Comparison of ENCODE assay signal across 9 mouse cellular contexts in genomic region chr10:33624131-33624879, GRCm38 (mm10). TPM values are rescaled to one million over a fixed set of nuclear protein-coding genes. Genes with fewer than 3 reads are reported as not detected.
DNase-seq lines count a peak whose midpoint lies in the region; ATAC-seq lines count a peak whose summit lies in the region.
"Had no signal": no experiment of that assay in that cellular context is flagged by ENCODE, and none has a peak within 500 bp of the region (broad histone marks: within the 10 kb centered on the region; RNA-seq: fewer than 3 reads in every experiment).

TSS of gene Clvs2 (minus strand) at chr10:33624769.

- H3K4me1 ChIP-seq in midbrain, embryonic 16.5 days (ENCODE audit: control insufficient read depth, insufficient read depth, low read length): peaks cover 25% of the 10 kb centered on the region

- WGBS in midbrain, embryonic 16.5 days: under 1% methylated on average over 35 of the region's 37 CpGs

- no peak for DNase-seq in cerebellum, adult 11 months
- DNase-seq in thymus, postnatal 4 days: peak; percentile 18
- no peak for DNase-seq in thymus, postnatal 10 days (ENCODE audit: low spot score in 2 of 2)
- DNase-seq in frontal cortex, postnatal 25 days (ENCODE audit: low spot score in 2 of 2): peak; percentile 70 to 84
- peak; percentile 81 to 85 for DNase-seq in layer of hippocampus, postnatal 14 days (ENCODE audit: low spot score in 2 of 2)
- DNase-seq in adipocyte (ENCODE audit: low spot score): no peak

- H3K9ac ChIP-seq in midbrain, embryonic 16.5 days (ENCODE audit: low read depth, low read length): peak within 1 kb of the TSS; percentile 92

- peak; percentile 74 for ATAC-seq in cerebellum, adult (ENCODE audit: insufficient number of reproducible peaks, low FRiP score, low TSS enrichment)
- peak; percentile 95 for ATAC-seq in midbrain, embryonic 16.5 days

- H3K27me3 ChIP-seq in midbrain, embryonic 16.5 days (ENCODE audit: control insufficient read depth, insufficient read depth, low read depth, low read length): no peaks in the 10 kb centered on the region

- H3K9me3 ChIP-seq in midbrain, embryonic 16.5 days (replicated peaks; ENCODE audit: control insufficient read depth, low read length, poor library complexity, severe bottlenecking): no peaks in the 10 kb centered on the region

- H3K27ac ChIP-seq in midbrain, embryonic 16.5 days (ENCODE audit: low read length): peak within 1 kb of the TSS; percentile 95

- peak within 1 kb of the TSS; percentile 69 for H3K4me3 ChIP-seq in midbrain, embryonic 16.5 days (ENCODE audit: low read depth, low read length)

- H3K4me2 ChIP-seq in midbrain, embryonic 16.5 days (ENCODE audit: low read length): peak within 1 kb of the TSS; percentile 76

- no peaks in the 10 kb centered on the region for H3K36me3 ChIP-seq in midbrain, embryonic 16.5 days (ENCODE audit: control insufficient read depth, insufficient read depth, low read length)

RNA-seq across cellular contexts. Expression of gene Clvs2, which starts in this region (rescaled TPM):
- 10 to 100 TPM; 63.7 to 68.4 TPM for total RNA-seq in layer of hippocampus, postnatal 14 days (2021)
- polyA plus RNA-seq in midbrain, embryonic 16.5 days (2015; fragmentation: Nextera tagmentation; extraction: Ambion mirVana): 25.1 and 26.9 TPM in 2 replicates
- polyA plus RNA-seq: C2C12 had no signal

Comparison
In these comparisons a context has a peak if more than half of its experiments do, and no peak if none do; other contexts are left out.
1. DNase-seq: peak in thymus, postnatal 4 days (single experiment), frontal cortex, postnatal 25 days (2 of 2) and layer of hippocampus, postnatal 14 days (2 of 2); none in cerebellum, adult 11 months (single experiment), thymus, postnatal 10 days (0 of 2) and adipocyte (single experiment).